ENCODE assay signal across 9 mouse cellular contexts in the genomic region with DNA sequence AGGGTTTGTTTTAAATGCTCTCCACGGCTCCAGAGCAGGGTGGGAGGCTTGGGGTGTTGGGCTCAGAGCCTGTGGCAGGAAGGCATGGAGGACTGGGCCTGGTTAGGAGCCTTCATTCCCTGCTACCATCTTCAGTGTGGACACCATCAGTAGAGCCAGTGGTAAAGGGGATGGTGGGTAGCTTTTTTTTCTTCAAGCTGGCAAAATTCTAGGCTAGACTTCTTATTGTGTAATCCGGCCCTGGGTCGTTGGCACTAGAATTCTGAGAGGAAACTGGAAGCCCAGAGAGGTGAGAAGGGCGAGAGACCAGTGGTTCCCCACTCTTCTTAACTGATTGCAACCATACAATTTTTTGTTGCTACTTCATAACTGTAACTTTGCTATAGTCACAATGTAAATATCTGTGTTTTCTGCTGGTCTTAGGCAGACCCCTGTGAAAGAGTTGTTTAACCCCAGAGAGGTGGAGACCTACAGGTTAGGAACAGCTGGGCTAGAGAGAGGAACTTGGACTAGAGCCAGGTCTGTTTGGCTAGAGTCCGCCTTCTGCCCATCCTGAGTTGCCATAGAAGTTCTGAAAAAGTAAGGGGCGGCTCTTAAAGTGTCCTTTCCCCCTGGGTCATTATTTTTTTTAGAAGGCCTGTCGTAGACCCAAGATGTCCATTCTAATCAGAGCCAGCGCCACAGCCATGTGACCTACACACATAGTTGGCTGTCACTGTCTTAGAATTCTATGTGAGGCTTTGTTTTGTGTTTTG. TPM values are rescaled to one million over a fixed set of nuclear protein-coding genes. Genes with fewer than 3 reads are reported as not detected.
A peak's percentile ranks its signal among the peaks of the same experiment; 100 is the strongest.
DNase-seq lines count a peak whose midpoint lies in the region; ATAC-seq and TF ChIP-seq lines count a peak whose summit lies in the region.
"Had no signal": no experiment of that assay in that cellular context is flagged by ENCODE, and none has a peak within 500 bp of the region (broad histone marks: within the 10 kb centered on the region; RNA-seq: fewer than 3 reads in every experiment).

No protein-coding gene starts in this region.

- no peak overlapping the region for H3K4me3 ChIP-seq in cerebellum, adult 2 months (replicated peaks; ENCODE audit: insufficient read depth, low read depth, low read length)
- H3K4me3 ChIP-seq in heart, embryonic 16.5 days (ENCODE audit: low read length): no peak overlapping the region
- no peak overlapping the region for H3K4me3 ChIP-seq in midbrain, embryonic 10.5 days
- H3K4me3 ChIP-seq in midbrain, embryonic 14.5 days (replicated peaks; ENCODE audit: low read depth, low read length): no peak overlapping the region
- H3K4me3 ChIP-seq in neural tube, embryonic 15.5 days (replicated peaks): no peak overlapping the region

- 29% methylated on average over 8 of the region's 8 CpGs for WGBS in cerebellum, adult 2 months
- WGBS in heart, embryonic 16.5 days: 62% methylated on average over 8 of the region's 8 CpGs
- WGBS in midbrain, embryonic 10.5 days: 77% methylated on average over 8 of the region's 8 CpGs
- 72% methylated on average over 8 of the region's 8 CpGs for WGBS in midbrain, embryonic 14.5 days
- WGBS in neural tube, embryonic 15.5 days: 69% methylated on average over 8 of the region's 8 CpGs

- H3K4me1 ChIP-seq in cerebellum, adult 2 months (ENCODE audit: control insufficient read depth, insufficient read depth, low read length): peaks cover 75% of the 10 kb centered on the region
- peaks cover 99% of the 10 kb centered on the region for H3K4me1 ChIP-seq in heart, embryonic 16.5 days (ENCODE audit: control insufficient read depth, insufficient read depth, low read length)
- H3K4me1 ChIP-seq in midbrain, embryonic 10.5 days: peaks cover 100% of the 10 kb centered on the region
- H3K4me1 ChIP-seq in midbrain, embryonic 14.5 days (ENCODE audit: control insufficient read depth, insufficient read depth, low read length): peaks cover 61% of the 10 kb centered on the region
- H3K4me1 ChIP-seq in neural tube, embryonic 15.5 days: peaks cover 85% of the 10 kb centered on the region

- DNase-seq in cerebellum, adult 2 months: peak in 1 of 2 experiments; percentile 58
- no peak for DNase-seq in cerebellum, adult 18-20 months
- no peak for DNase-seq in heart, adult 9 months (ENCODE audit: low spot score in 2 of 2)
- DNase-seq in midbrain, embryonic 10.5 days (ENCODE audit: low spot score): no peak
- no peak for DNase-seq in midbrain, embryonic 14.5 days
- no peak for DNase-seq in urinary bladder, postnatal 4 days (ENCODE audit: low spot score in 2 of 2)
- DNase-seq: right cerebral cortex, postnatal 4 days had no signal

- H3K4me2 ChIP-seq in heart, embryonic 16.5 days (ENCODE audit: low read depth, low read length): no peak overlapping the region
- no peak overlapping the region for H3K4me2 ChIP-seq in midbrain, embryonic 14.5 days (ENCODE audit: low read length)
- H3K4me2 ChIP-seq in neural tube, embryonic 15.5 days: no peak overlapping the region

- no peak for ATAC-seq in heart, embryonic 16.5 days (replicated peaks; ENCODE audit: extremely low read depth, insufficient read depth, low FRiP score)
- ATAC-seq in midbrain, embryonic 14.5 days (ENCODE audit: low FRiP score, low TSS enrichment): no peak
- no peak for ATAC-seq in neural tube, embryonic 15.5 days (ENCODE audit: low FRiP score)

- no peaks in the 10 kb centered on the region for H3K36me3 ChIP-seq in heart, embryonic 16.5 days (ENCODE audit: control insufficient read depth, insufficient read depth)
- peaks cover 20% of the 10 kb centered on the region for H3K36me3 ChIP-seq in midbrain, embryonic 10.5 days
- H3K36me3 ChIP-seq in midbrain, embryonic 14.5 days (ENCODE audit: control insufficient read depth, insufficient read depth, low read length): no peaks in the 10 kb centered on the region
- no peaks in the 10 kb centered on the region for H3K36me3 ChIP-seq in neural tube, embryonic 15.5 days

- no peak overlapping the region for H3K9ac ChIP-seq in heart, embryonic 16.5 days (ENCODE audit: low read length)
- H3K9ac ChIP-seq in midbrain, embryonic 14.5 days (replicated peaks; ENCODE audit: low read length): no peak overlapping the region
- H3K9ac ChIP-seq in neural tube, embryonic 15.5 days (replicated peaks): 0 out of 2 replicates have a peak overlapping the region, but pooled peaks have one; percentile 7

- peak overlapping the region; percentile 77 for H3K27ac ChIP-seq in cerebellum, adult 2 months (ENCODE audit: insufficient read depth, low read length)
- peak overlapping the region; percentile 71 for H3K27ac ChIP-seq in heart, embryonic 16.5 days (ENCODE audit: low read length)
- H3K27ac ChIP-seq in midbrain, embryonic 10.5 days (replicated peaks): 0 out of 2 replicates have a peak overlapping the region, but pooled peaks have one; percentile 85
- H3K27ac ChIP-seq in midbrain, embryonic 14.5 days (replicated peaks; ENCODE audit: low read depth, low read length): no peak overlapping the region; the same call in 1 of the 2 replicates
- H3K27ac ChIP-seq in neural tube, embryonic 15.5 days (replicated peaks): 0 out of 2 replicates have a peak overlapping the region, but pooled peaks have one; percentile 10

- no peak for TF ChIP-seq POLR2A in cerebellum, adult 2 months (IDR thresholded peaks at IDR 0.05; ENCODE audit: borderline replicate concordance, insufficient read depth, low read length)

- H3K9me3 ChIP-seq in heart, embryonic 16.5 days (replicated peaks; ENCODE audit: control insufficient read depth, low read length): no peaks in the 10 kb centered on the region
- no peaks in the 10 kb centered on the region for H3K9me3 ChIP-seq in midbrain, embryonic 10.5 days (replicated peaks)
- H3K9me3 ChIP-seq in midbrain, embryonic 14.5 days (ENCODE audit: control insufficient read depth, low read length): no peaks in the 10 kb centered on the region
- no peaks in the 10 kb centered on the region for H3K9me3 ChIP-seq in neural tube, embryonic 15.5 days (replicated peaks)

- no peaks in the 10 kb centered on the region for H3K27me3 ChIP-seq in cerebellum, adult 2 months (ENCODE audit: control insufficient read depth, insufficient read depth, low read length)
- H3K27me3 ChIP-seq in heart, embryonic 16.5 days (ENCODE audit: control insufficient read depth, insufficient read depth, low read length): no peaks in the 10 kb centered on the region
- H3K27me3 ChIP-seq in midbrain, embryonic 10.5 days (ENCODE audit: low read depth, poor library complexity, severe bottlenecking): no peaks in the 10 kb centered on the region
- no peaks in the 10 kb centered on the region for H3K27me3 ChIP-seq in midbrain, embryonic 14.5 days (ENCODE audit: control insufficient read depth, insufficient read depth, low read length)
- H3K27me3 ChIP-seq in neural tube, embryonic 15.5 days (replicated peaks): no peaks in the 10 kb centered on the region

- TF ChIP-seq CTCF in cerebellum, adult 2 months (IDR thresholded peaks at IDR 0.05; ENCODE audit: borderline replicate concordance, insufficient read depth, low read depth, low read length): no peak

RNA-seq across cellular contexts. Expression of a gene that starts 24.4 kb away (rescaled TPM):
- 421 and 445 TPM in 2 replicates for polyA plus RNA-seq in cerebellum, adult 2 months (2012; rRNA removed)
- 141 and 176 TPM in 2 replicates for polyA plus RNA-seq in heart, embryonic 16.5 days (2015; fragmentation: Nextera tagmentation; extraction: Ambion mirVana)
- 237 and 298 TPM in 2 replicates for polyA plus RNA-seq in midbrain, embryonic 10.5 days (2016; fragmentation: Nextera tagmentation; extraction: Ambion mirVana)
- 81.0 and 82.1 TPM in 2 replicates for polyA plus RNA-seq in midbrain, embryonic 14.5 days (2014; fragmentation: Nextera tagmentation; extraction: Ambion mirVana)
- 131 and 170 TPM in 2 replicates for polyA plus RNA-seq in neural tube, embryonic 15.5 days (2015; fragmentation: Nextera tagmentation; extraction: Ambion mirVana)
